Comparison of ENCODE assay signal across 15 mouse cellular contexts in genomic region chr5:127347053-127347748, GRCm38 (mm10).
DNase-seq lines count a peak whose midpoint lies in the region; ATAC-seq and TF ChIP-seq lines count a peak whose summit lies in the region.
"Had no signal": no experiment of that assay in that cellular context is flagged by ENCODE, and none has a peak within 500 bp of the region (broad histone marks: within the 10 kb centered on the region; RNA-seq: fewer than 3 reads in every experiment).

No protein-coding gene starts in this region.

- peak; percentile 56; the same call in 1 of the 2 replicates for ATAC-seq in forebrain, embryonic 11.5 days (replicated peaks; ENCODE audit: low FRiP score)
- peak; percentile 73 for ATAC-seq in forebrain, embryonic 15.5 days (replicated peaks)
- ATAC-seq in midbrain, embryonic 14.5 days (ENCODE audit: low FRiP score, low TSS enrichment): no peak
- ATAC-seq in erythroblast, adult 5-6 weeks (replicated peaks; ENCODE audit: low FRiP score, poor library complexity, severe bottlenecking): no peak
- ATAC-seq: Patski had no signal

- no peak overlapping the region for H3K9ac ChIP-seq in forebrain, embryonic 11.5 days (ENCODE audit: low read length)
- no peak overlapping the region for H3K9ac ChIP-seq in forebrain, embryonic 15.5 days (replicated peaks)
- H3K9ac ChIP-seq in midbrain, embryonic 14.5 days (replicated peaks; ENCODE audit: low read length): no peak overlapping the region
- H3K9ac ChIP-seq: hindbrain, embryonic 15.5 days; limb, embryonic 12.5 days; liver, embryonic 15.5 days had no signal

- 66% methylated on average over 12 of the region's 12 CpGs for WGBS in forebrain, embryonic 11.5 days
- 81% methylated on average over 12 of the region's 12 CpGs for WGBS in forebrain, embryonic 10.5 days
- 25% methylated on average over 12 of the region's 12 CpGs for WGBS in forebrain, embryonic 15.5 days
- WGBS in midbrain, embryonic 14.5 days: 35% methylated on average over 12 of the region's 12 CpGs

- H3K4me2 ChIP-seq in forebrain, embryonic 11.5 days (ENCODE audit: low read depth, low read length, severe bottlenecking): no peak overlapping the region
- no peak overlapping the region for H3K4me2 ChIP-seq in forebrain, embryonic 15.5 days (replicated peaks)
- H3K4me2 ChIP-seq in midbrain, embryonic 14.5 days (ENCODE audit: low read length): no peak overlapping the region
- H3K4me2 ChIP-seq: hindbrain, embryonic 15.5 days; limb, embryonic 12.5 days; liver, embryonic 15.5 days had no signal

- DNase-seq in forebrain, embryonic 11.5 days (ENCODE audit: low spot score): no peak
- no peak for DNase-seq in forebrain, embryonic 10.5 days (ENCODE audit: extremely low spot score, low spot score)
- DNase-seq in brain, embryonic 14.5 days (ENCODE audit: low read depth): peak; percentile 87
- DNase-seq in midbrain, embryonic 14.5 days: peak; percentile 54
- DNase-seq in B cell, adult 2 months: no peak
- DNase-seq in kidney, postnatal 4 days: no peak
- DNase-seq: kidney, adult 18-20 months; right cerebral cortex, postnatal 14 days had no signal

- H3K36me3 ChIP-seq in forebrain, embryonic 11.5 days (ENCODE audit: control insufficient read depth, insufficient read depth, low read length): no peaks in the 10 kb centered on the region
- 0 out of 2 replicates have a peak, but pooled peaks cover 2% of the 10 kb centered on the region for H3K36me3 ChIP-seq in forebrain, embryonic 10.5 days (replicated peaks)
- no peaks in the 10 kb centered on the region for H3K36me3 ChIP-seq in forebrain, embryonic 15.5 days
- no peaks in the 10 kb centered on the region for H3K36me3 ChIP-seq in midbrain, embryonic 14.5 days (ENCODE audit: control insufficient read depth, insufficient read depth, low read length)
- H3K36me3 ChIP-seq: hindbrain, embryonic 15.5 days; limb, embryonic 12.5 days; liver, embryonic 15.5 days had no signal

- no peak overlapping the region for H3K27ac ChIP-seq in forebrain, embryonic 11.5 days (ENCODE audit: low read depth, low read length)
- H3K27ac ChIP-seq in forebrain, embryonic 10.5 days: no peak overlapping the region
- H3K27ac ChIP-seq in forebrain, embryonic 15.5 days (replicated peaks): peak overlapping the region; percentile 75
- no peak overlapping the region for H3K27ac ChIP-seq in midbrain, embryonic 14.5 days (replicated peaks; ENCODE audit: low read depth, low read length)
- H3K27ac ChIP-seq: hindbrain, embryonic 15.5 days; left cerebral cortex, adult 2 months; limb, embryonic 12.5 days; liver, embryonic 15.5 days had no signal

- H3K4me3 ChIP-seq in forebrain, embryonic 11.5 days (ENCODE audit: low read depth, low read length): no peak overlapping the region
- no peak overlapping the region for H3K4me3 ChIP-seq in forebrain, embryonic 10.5 days
- H3K4me3 ChIP-seq in forebrain, embryonic 15.5 days: no peak overlapping the region
- H3K4me3 ChIP-seq in midbrain, embryonic 14.5 days (replicated peaks; ENCODE audit: low read depth, low read length): no peak overlapping the region
- H3K4me3 ChIP-seq: hindbrain, embryonic 15.5 days; left cerebral cortex, adult 2 months; limb, embryonic 12.5 days; liver, embryonic 15.5 days had no signal

- H3K4me1 ChIP-seq in forebrain, embryonic 11.5 days (replicated peaks; ENCODE audit: control insufficient read depth, insufficient read depth, low read length): no peaks in the 10 kb centered on the region
- peaks cover 45% of the 10 kb centered on the region for H3K4me1 ChIP-seq in forebrain, embryonic 10.5 days
- H3K4me1 ChIP-seq in forebrain, embryonic 15.5 days: peaks cover 20% of the 10 kb centered on the region
- H3K4me1 ChIP-seq in midbrain, embryonic 14.5 days (ENCODE audit: control insufficient read depth, insufficient read depth, low read length): peaks cover 16% of the 10 kb centered on the region; the same call in 1 of the 2 replicates
- H3K4me1 ChIP-seq: liver, embryonic 15.5 days had no signal

- no peak for TF ChIP-seq CTCF in brain, embryonic 14.5 days (IDR thresholded peaks at IDR 0.05; ENCODE audit: borderline replicate concordance, extremely low read depth, insufficient read depth, insufficient read length)

- no peaks in the 10 kb centered on the region for H3K27me3 ChIP-seq in forebrain, embryonic 11.5 days (ENCODE audit: control insufficient read depth, insufficient read depth, low read length)
- H3K27me3 ChIP-seq in forebrain, embryonic 10.5 days (ENCODE audit: poor library complexity, severe bottlenecking): no peaks in the 10 kb centered on the region
- no peaks in the 10 kb centered on the region for H3K27me3 ChIP-seq in forebrain, embryonic 15.5 days
- H3K27me3 ChIP-seq in midbrain, embryonic 14.5 days (ENCODE audit: control insufficient read depth, insufficient read depth, low read length): no peaks in the 10 kb centered on the region
- H3K27me3 ChIP-seq: hindbrain, embryonic 15.5 days; limb, embryonic 12.5 days; liver, embryonic 15.5 days; Patski had no signal

- no peaks in the 10 kb centered on the region for H3K9me3 ChIP-seq in forebrain, embryonic 11.5 days (ENCODE audit: control insufficient read depth, low read length)
- H3K9me3 ChIP-seq in forebrain, embryonic 10.5 days: no peaks in the 10 kb centered on the region
- H3K9me3 ChIP-seq in forebrain, embryonic 15.5 days: no peaks in the 10 kb centered on the region
- no peaks in the 10 kb centered on the region for H3K9me3 ChIP-seq in midbrain, embryonic 14.5 days (ENCODE audit: control insufficient read depth, low read length)
- H3K9me3 ChIP-seq: hindbrain, embryonic 15.5 days; limb, embryonic 12.5 days had no signal

- TF ChIP-seq POLR2A in brain, embryonic 14.5 days (IDR thresholded peaks at IDR 0.05; ENCODE audit: borderline replicate concordance, extremely low read depth, insufficient read depth, insufficient read length, poor library complexity, severe bottlenecking): no peak

Comparison
In these comparisons a context has a peak if more than half of its experiments do, and no peak if none do; other contexts are left out.
1. ATAC-seq: peak in forebrain, embryonic 11.5 days (single experiment) and forebrain, embryonic 15.5 days (single experiment); none in midbrain, embryonic 14.5 days (single experiment) and erythroblast, adult 5-6 weeks (single experiment).
2. DNase-seq: peak in brain, embryonic 14.5 days (single experiment) and midbrain, embryonic 14.5 days (single experiment); none in forebrain, embryonic 11.5 days (single experiment), forebrain, embryonic 10.5 days (single experiment), B cell, adult 2 months (0 of 2) and kidney, postnatal 4 days (0 of 2).